Mouse (Mus musculus): ENCODE measurements around the gene Azin2. TPM values are rescaled to one million over a fixed set of nuclear protein-coding genes. Genes with fewer than 3 reads are reported as not detected.

Azin2 gene
- polyA plus RNA-seq (2017; shearing (Covaris generic)), result 0.35 TPM

GRCm38 (mm10) chr4:128962029-128962925 lies at the start of gene Azin2:
Azin2 (minus strand) TSS chr4:128962442.

GRCm38 (mm10) chr4:128991500-128992008 lies 29.3 kb upstream of the Azin2 start, which contains the start of gene Ak2:
Ak2 (plus strand) TSS chr4:128991958.

GRCm38 (mm10) chr4:128883379-128883781 lies 78.9 kb downstream of the Azin2 start, which contains the start of gene Trim62:
Trim62 (plus strand) TSS chr4:128883580.

Other genes starting within 250 kb of the Azin2 start
- gene A3galt2, start 207.1 kb downstream of the Azin2 start, polyA plus RNA-seq (2017; shearing (Covaris generic)), result 0.13 TPM
- 34.7 TPM for gene Zfp362, start 156.4 kb downstream of the Azin2 start, polyA plus RNA-seq (2017; shearing (Covaris generic))
- 12.4 TPM for gene Trim62, start 78.9 kb downstream of the Azin2 start, polyA plus RNA-seq (2017; shearing (Covaris generic))
- gene Ak2, start 29.5 kb upstream of the Azin2 start, polyA plus RNA-seq (2017; shearing (Covaris generic)), result 141 TPM
- 44.8 TPM for gene Rnf19b, start 95.8 kb upstream of the Azin2 start, polyA plus RNA-seq (2017; shearing (Covaris generic))
- gene Tmem54, start 143.1 kb upstream of the Azin2 start, polyA plus RNA-seq (2017; shearing (Covaris generic)), result not detected
- gene Hpca, start 159.6 kb upstream of the Azin2 start, polyA plus RNA-seq (2017; shearing (Covaris generic)), result not detected
- 0.06 TPM for gene Fndc5, start 174.6 kb upstream of the Azin2 start, polyA plus RNA-seq (2017; shearing (Covaris generic))
- gene S100pbp, start 227.3 kb upstream of the Azin2 start, polyA plus RNA-seq (2017; shearing (Covaris generic)), result 14.3 TPM
- 45.5 TPM for gene Yars, start 227.3 kb upstream of the Azin2 start, polyA plus RNA-seq (2017; shearing (Covaris generic))

All from CD4-positive, CD25-positive, alpha-beta regulatory T cell (primary cell).